Mouse (Mus musculus) gastrocnemius, adult 2 months (tissue): ENCODE results near the gene Nod1. TPM values are rescaled to one million over a fixed set of nuclear protein-coding genes. Genes with fewer than 3 reads are reported as not detected.

ENCODE experiments used
- DNase-seq: peaks from one replicate; pipeline ENCODE4 v3.0.0; 2022
- H3K27ac ChIP-seq: fragments of 200-600 bp; 2 replicates; pipeline ENCODE4 v1.8.1; 2022; ENCODE audit warnings: mild to moderate bottlenecking
- H3K4me3 ChIP-seq: fragments of 200-600 bp; 2 replicates; pipeline ENCODE4 v1.8.1; 2022; ENCODE audit warnings: mild to moderate bottlenecking, moderate library complexity
- CTCF ChIP-seq: fragments of 200-600 bp; IDR thresholded peaks from 2 replicates; pipeline ENCODE4 v1.8.1; 2022; ENCODE audit warnings: antibody characterized with exemption, mild to moderate bottlenecking, moderate library complexity
- intact Hi-C: fragments of 180-260 bp; cut with DNase I; formaldehyde crosslinking; loops from one replicate; pipeline ENCODE4 v1.15.1; 2025
- long read RNA-seq, 2 experiments: library from polyadenylated mRNA; stranded (forward); transcript quantifications; one replicate each; pipeline ENCODE4 v2.0.0; 2021
- total RNA-seq, 2 experiments: library from RNA; stranded (reverse); gene quantifications; 2 replicates each; pipeline ENCODE4 v1.2.3; 2021

Nod1 gene
- 1 to 10 TPM; 7.6 to 9.1 TPM for total RNA-seq
- long read RNA-seq, experiment 1, full-length matches to known transcripts = 25 of 32 reads
- long read RNA-seq, experiment 1, partial matches to known transcripts = 3 of 32 reads
- long read RNA-seq, experiment 1, other reads (novel, unspliced or antisense) = 4 of 32 reads
- long read RNA-seq, experiment 2, full-length matches to known transcripts = 20 of 27 reads
- long read RNA-seq, experiment 2, partial matches to known transcripts = 2 of 27 reads
- long read RNA-seq, experiment 2, other reads (novel, unspliced or antisense) = 5 of 27 reads

DNA sequence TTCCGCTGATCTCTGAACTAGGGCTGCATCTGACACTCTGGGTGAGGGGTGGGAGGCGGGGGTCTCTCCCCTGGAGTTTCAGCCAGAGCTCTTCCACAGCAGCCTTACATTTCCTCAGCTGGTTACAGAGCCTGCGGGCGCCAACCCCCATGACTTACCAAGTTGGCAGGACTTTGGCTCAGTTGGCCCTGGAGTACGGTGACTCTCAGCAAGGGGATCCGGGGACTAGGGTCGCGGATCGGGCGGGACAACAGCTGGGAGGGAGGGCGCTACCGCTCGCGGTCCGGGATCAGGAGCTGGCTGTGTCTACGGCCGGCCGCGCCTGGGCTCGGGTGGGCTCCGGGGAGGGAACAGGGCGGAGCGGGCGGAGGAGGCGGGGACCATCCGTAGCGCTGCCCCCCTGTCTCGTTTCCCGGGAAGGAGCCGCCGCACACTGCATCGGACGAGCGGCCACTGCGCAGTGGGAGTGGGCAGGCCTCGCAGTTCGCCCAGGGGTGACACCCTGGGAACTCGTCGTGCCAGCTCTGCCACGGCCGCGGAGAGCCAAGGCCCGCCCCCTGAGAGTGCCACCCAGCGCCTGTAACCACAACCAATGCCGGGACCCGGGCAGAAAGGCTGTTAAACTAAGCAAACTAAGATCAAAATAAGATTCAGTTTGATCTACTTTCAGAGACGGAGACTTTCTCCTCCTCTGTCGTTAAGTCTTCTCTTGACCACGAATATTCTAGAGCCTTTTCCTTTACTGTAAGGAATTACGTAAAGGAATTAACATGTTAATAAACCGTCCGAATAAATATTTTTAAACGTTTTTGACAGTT, at the start of gene Nod1:
Gene Nod1, minus strand, starts transcription at position 502 of the 818 bp plus-strand sequence.
- intact Hi-C loops = loop anchor here (1.0 to 5.0 kb wide), 2 partner anchors 20 to 160 kb away; partner anchors contain the start of gene Ggct
- H3K4me3 ChIP-seq = peak within 1 kb of the TSS; percentile 81
- TF ChIP-seq CTCF = peak; percentile 21; the same call in 1 of the 2 replicates
- DNase-seq = peak; percentile 93
- H3K27ac ChIP-seq = peak within 1 kb of the TSS; percentile 97

DNA sequence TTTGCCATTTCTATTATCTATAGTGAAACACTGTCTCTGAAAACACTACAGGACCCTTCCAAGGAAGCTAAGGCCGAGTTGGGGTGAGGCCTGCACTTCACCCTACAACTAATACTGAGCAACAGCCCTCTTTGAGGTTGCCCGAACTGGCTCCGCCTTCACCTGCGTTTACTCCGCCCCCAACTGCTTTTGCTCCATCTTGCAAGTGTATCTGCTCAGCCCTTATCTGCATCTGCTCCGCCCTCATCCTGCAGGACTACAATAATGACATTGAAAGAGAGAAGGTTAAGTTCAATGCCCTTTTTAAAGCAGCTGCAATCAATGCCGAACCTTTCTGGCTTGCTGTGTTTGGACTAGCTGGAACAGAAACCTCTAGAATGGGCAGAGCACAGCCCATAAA, 49.4 kb upstream of the Nod1 start:
- intact Hi-C loops = no loop called here
- no peak for TF ChIP-seq CTCF
- no peak for DNase-seq
- H3K4me3 ChIP-seq = no peak overlapping the region
- no peak overlapping the region for H3K27ac ChIP-seq

DNA sequence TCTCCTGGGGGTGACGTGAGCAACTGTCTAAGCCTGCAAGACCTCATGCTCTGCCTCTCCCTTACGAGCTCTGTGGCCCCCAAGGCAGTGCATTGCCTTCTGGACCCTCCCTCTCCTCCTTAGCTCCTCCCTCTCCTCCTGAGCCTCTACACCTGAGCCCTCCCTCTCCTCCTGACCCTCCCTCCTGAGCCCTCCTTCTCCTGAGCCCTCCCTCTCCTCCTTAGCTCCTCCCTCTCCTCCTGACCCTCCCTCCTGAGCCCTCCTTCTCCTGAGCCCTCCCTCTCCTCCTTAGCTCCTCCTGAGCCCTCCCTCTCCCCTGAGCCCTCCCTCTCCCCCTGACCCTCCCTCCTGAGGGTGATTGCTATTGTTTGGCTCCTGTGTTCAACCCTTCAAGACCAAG, 46.0 kb upstream of the Nod1 start:
- no peak for TF ChIP-seq CTCF
- Histone ChIP-seq H3K27ac (no peak overlapping the region), H3K4me3 (no peak overlapping the region)
- intact Hi-C loops = no loop called here
- no peak for DNase-seq

DNA sequence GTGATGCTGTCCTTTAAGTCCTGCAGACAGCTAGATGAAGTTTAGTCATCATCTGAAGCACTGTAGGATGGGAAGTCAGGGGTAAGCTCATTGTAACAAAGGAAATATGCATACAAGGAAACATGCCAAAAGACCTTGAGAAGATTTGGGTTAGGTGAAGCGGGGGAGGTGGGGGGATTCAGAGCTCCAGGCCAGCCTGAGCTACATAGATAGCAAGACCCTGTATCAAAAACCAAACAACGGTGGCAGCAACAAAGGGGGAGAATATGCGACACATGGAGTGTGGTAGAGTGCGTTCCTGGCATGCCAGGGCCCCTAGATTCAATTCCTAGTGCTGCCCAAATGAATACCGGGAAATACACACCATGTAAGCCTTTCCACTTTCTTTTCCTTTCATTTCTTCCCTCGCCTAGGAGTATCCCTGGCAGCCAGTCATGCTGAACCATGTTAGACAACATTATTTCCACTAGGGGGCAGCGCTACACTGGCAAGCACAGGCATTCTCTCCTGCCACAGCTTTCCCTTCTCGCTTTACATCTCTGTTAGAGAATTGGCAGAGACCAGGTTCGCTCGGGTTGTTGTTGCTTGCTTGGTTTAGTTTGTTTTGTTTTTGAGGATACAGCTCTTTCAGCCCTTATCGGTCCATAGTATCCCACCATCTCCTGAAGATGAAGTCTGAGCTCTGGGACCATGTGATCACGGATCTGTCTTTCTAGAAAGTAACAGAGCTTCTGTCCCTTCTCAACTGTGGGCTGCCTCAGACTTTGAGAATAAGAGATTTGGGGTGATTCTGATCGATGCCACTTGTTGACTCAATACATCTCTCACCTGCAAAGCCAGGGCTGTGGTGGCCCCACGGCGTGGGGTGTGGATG, 44.5 kb upstream of the Nod1 start:
- TF ChIP-seq CTCF = peak; percentile 86
- peak; percentile 62 for DNase-seq
- intact Hi-C loops = loop anchor here (1.0 kb wide), 2 partner anchors 100 to 150 kb away; no protein-coding TSS in a partner anchor
- Histone ChIP-seq H3K27ac (peak overlapping the region; percentile 31; the same call in 1 of the 2 replicates), H3K4me3 (peak overlapping the region; percentile 55)

DNA sequence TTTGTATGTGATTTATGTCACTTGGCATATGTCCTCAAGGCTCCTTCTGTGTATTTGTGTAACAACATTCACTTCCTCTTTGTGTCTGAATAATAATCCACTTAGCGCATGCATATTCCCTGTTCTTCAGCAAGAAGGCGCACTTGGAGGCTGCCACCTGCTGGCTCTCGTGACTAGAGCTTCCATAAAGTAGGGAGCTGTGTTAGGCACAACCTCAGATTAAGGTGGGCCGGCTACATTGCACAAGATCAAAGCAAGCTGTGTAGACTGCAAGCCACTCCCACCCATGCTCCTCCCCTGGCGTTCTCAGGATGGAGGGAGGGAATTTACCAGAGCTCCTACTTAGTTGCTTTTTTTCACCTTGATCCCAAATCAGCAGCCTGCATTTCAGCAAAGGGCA, 43.8 kb upstream of the Nod1 start:
- intact Hi-C loops = loop anchor here (1.0 kb wide), 1 partner anchor 99 kb away; no protein-coding TSS in a partner anchor
- peak; percentile 48 for DNase-seq
- TF ChIP-seq CTCF = peak; percentile 63
- H3K4me3 ChIP-seq = peak overlapping the region; percentile 55; the same call in 1 of the 2 replicates
- no peak overlapping the region for H3K27ac ChIP-seq

DNA sequence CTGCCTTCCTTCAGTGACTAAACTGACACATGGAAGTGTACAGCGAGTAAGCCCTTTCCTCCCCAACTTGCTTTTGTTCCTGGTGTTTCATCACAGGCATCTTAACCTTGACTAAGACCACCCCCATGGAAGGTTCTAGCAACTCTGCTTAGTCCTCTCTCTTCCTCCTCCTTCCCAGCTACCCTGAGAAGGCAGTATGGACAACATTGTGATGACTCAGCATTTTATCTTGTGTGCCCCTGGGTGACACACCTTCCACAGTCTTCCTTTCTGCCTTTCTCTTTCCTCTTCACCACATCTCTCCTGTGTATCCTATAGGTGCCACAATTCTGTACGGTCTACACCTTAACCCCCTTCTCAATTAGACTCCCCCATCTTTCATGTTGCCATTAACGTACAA, 41.8 kb upstream of the Nod1 start:
- no peak overlapping the region for H3K27ac ChIP-seq
- no peak for DNase-seq
- no peak overlapping the region for H3K4me3 ChIP-seq
- intact Hi-C loops = no loop called here
- TF ChIP-seq CTCF = no peak

DNA sequence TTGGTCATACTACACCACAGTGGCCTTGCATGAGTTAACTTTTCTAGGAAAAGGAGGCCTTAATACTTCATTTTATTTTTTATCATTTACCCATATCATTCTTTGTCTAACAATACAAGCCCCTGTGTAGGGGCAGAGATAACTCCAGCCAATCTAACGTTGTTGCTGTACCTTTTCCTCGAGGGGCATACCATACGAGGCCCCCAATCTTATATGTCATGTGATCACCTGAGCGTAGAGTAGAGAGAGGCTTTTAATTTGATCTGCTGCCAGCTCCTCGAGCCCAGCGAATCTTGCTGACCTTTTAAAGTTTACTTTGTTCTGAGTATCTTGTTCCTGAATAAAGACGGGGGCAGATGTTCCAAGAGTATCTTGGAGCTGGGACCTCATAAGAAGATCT, 40.1 kb upstream of the Nod1 start:
- H3K4me3 ChIP-seq = no peak overlapping the region
- no peak for DNase-seq
- no peak overlapping the region for H3K27ac ChIP-seq
- no peak for TF ChIP-seq CTCF
- intact Hi-C loops = no loop called here

DNA sequence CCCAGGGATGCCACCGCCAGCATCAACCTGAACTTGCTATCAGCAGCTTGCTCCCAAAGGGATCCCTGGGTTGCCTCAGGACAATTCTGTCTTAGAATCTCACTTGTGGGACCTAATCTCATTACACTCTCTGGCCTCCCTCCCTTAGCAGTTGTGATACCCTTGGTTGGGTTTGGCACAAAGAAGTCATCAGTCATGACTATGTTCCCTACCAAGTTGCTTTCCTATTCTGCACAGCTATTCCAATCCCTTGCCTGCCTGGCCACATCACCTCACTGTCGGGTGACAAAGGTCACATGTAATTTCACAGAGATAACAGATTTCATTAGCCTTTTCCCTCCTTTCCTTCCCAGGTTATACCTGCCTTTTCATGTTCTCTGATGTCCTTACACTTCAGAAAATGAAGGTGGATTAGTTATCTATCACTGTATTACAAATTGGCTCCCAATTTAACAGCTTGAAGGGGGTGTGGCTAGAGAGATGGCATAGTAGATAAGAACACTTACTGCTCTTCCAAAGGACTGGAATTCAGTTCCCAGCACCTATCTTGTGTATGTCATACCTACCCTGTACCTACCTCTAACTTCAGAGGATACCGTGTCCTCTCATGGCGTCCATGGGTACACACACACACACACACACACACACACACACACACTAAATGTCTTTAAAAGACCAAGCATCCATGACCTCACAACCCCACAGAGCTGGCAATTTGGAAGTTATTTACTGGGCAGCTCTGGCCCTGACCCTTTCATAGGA, 38.1 kb upstream of the Nod1 start:
- H3K4me3 ChIP-seq = no peak overlapping the region
- no peak for TF ChIP-seq CTCF
- no peak for DNase-seq
- H3K27ac ChIP-seq = no peak overlapping the region
- intact Hi-C loops = no loop called here

DNA sequence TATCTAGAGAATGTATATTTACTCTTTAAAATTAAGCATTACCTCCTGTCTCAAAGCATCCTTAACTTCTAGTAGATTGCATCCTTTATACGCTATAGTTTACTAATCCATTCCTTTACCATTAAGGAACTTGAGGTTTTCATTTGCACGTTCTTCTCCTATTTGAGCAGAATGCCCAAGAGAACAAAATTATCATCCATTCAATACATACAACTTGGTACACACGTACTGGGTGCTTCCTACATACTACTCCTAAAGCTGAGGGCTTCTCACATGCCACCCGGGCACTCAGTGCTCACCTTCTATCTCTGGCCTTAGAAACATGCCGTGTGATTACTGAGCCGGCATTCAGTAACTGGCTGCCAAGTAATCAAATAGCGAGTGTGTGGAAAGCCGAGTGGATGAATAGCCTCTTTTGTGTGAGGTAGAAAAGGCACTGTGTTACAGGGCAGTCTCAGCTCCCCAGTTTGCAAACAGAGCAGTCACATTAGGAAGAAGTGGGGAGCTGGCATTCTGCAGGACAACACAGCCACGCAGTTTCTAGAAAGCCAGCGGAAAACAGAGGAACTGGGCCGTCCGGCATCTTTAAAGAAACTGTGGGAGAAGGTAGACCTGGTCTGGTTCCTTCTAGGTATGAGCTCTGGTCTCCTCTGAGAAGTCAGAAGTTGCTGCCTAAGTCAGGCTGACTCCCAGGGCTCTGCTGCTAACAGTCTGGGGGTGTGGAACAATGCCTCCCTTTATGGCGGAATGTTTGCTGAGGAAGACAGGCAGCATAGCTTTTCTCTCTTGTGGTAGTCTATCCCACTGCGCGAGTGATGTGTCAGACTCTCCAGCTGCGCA, 37.2 kb upstream of the Nod1 start:
- DNase-seq = no peak
- TF ChIP-seq CTCF = no peak
- Histone ChIP-seq H3K27ac (peak overlapping the region; percentile 8; the same call in 1 of the 2 replicates), H3K4me3 (no peak overlapping the region)
- intact Hi-C loops = no loop called here

DNA sequence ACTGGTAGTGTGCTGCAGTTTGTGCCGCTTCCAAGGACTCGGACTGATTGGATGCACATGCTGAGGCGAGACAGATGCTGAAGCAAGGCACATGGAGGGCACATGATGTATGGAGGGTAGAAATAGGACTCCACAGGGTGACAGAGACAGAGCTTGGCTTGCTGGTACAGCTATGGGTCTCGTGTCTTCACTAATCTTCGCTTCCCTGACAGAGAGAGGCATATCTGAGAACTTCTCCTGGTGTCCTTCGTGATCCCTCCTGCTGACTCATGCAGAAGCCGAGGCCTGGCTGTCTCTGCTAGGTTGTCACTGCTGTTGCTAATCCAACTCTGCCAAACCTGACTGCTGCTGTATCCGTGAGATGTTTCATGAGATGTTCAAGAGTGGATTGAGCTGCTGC, 36.0 kb upstream of the Nod1 start:
- intact Hi-C loops = no loop called here

DNA sequence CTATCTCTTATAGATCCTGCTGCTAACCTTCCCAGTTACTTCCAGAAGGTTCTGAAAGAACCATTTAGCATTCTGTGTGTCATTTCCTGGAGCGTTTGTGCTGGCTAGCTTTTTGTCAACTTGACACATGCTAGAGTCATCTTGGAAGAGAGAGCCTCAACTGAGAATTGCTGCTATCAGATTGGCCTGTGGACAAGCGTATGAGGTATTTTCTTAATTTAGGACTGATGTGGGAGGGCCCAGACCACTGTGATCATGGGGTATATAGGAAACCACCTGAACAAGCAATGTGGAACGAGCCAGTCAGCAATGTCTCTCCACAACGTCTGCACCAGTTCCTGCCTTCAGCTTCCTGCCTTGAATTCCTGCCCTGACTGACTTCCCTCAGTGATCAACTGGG, 31.1 kb upstream of the Nod1 start:
- no peak overlapping the region for H3K27ac ChIP-seq
- no peak for DNase-seq
- intact Hi-C loops = no loop called here
- H3K4me3 ChIP-seq = no peak overlapping the region
- no peak for TF ChIP-seq CTCF

More for the DNA sequence above, 36.0 kb upstream of the Nod1 start:
- H3K27ac ChIP-seq = no peak overlapping the region
- no peak overlapping the region for H3K4me3 ChIP-seq
- TF ChIP-seq CTCF = no peak
- DNase-seq = no peak
